Mouse (Mus musculus): ENCODE results near the gene Pprc1. TPM values are rescaled to one million over a fixed set of nuclear protein-coding genes. Genes with fewer than 3 reads are reported as not detected.

Pprc1 gene
- polyA plus RNA-seq (2012; rRNA removed): 44.8 and 45.9 TPM in 2 replicates

GRCm38 (mm10) chr19:46044271-46044992 lies at the start of gene Pprc1:
Gene Pprc1, plus strand, starts transcription at chr19:46044886.

GRCm38 (mm10) chr19:45997785-45998693 lies 46.6 kb upstream of the Pprc1 start, which contains the start of gene Armh3:
Gene Armh3, minus strand, starts transcription at chr19:45998488.

DNA sequence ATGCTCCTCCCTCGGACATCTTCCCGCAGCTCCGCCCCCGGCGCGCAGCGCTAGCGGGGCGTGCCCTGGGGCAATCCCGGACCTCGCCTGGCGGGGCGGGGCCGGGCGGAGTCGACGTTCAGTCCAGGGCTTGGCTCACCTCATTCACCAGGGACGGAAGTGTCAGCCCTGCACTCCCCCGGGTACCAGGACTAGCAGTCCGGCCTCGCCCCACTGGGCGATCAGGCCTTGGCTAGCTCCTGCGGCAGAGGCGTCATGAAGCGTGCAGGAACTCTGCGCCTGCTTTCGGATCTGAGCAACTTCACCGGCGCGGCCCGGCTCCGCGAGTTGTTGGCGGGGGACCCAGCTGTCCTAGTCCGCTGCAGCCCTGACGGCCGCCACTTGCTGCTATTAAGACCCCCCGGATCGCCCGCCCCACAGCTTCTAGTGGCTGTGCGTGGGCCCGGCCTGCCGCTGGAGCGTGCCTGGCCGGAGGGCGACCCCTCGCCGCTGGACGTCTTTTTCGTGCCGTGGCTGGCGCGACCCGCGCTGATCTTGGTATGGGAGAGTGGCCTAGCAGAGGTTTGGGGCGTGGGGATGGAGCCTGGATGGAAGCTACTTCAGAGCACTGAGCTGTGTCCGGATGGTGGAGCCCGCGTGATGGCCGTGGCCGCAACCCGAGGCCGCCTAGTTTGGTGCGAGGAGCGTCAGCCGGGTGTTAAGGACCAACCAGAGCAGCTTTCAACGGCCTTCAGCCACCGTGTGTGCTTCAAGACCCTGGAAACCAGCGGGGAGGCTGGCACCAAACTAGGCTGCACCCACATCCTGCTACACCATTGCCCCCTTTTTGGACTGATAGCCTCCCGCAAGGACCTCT lies 41.1 kb upstream of the Pprc1 start, which contains the start of gene Hps6:
Hps6 (plus strand) TSS at position 138 of the 856 bp plus-strand sequence.

GRCm38 (mm10) chr19:46044993-46045695 lies 458 bp downstream of the Pprc1 start, which contains the start of gene Ldb1:
Gene Ldb1, minus strand, starts transcription at chr19:46045214.

GRCm38 (mm10) chr19:46075616-46076607 lies 31.2 kb downstream of the Pprc1 start, which contains the start of gene Nolc1:
Gene Nolc1, plus strand, starts transcription at chr19:46075863.

Other genes with a start within 250 kb of the Pprc1 start
- gene Kcnip2, start 228.8 kb upstream of the Pprc1 start, polyA plus RNA-seq (2012; rRNA removed): 1.1 and 1.7 TPM in 2 replicates
- 9.4 and 13.5 TPM in 2 replicates for gene Armh3, start 46.4 kb upstream of the Pprc1 start, polyA plus RNA-seq (2012; rRNA removed)
- 2.1 and 2.3 TPM in 2 replicates for gene Hps6, start 41.4 kb upstream of the Pprc1 start, polyA plus RNA-seq (2012; rRNA removed)
- gene Ldb1, start 328 bp downstream of the Pprc1 start, polyA plus RNA-seq (2012; rRNA removed): 360 and 411 TPM in 2 replicates
- gene Nolc1, start 31.0 kb downstream of the Pprc1 start, polyA plus RNA-seq (2012; rRNA removed): 83.1 and 110 TPM in 2 replicates
- 0.02 TPM in 1 of 2 replicates, not detected in the other for gene Elovl3, start 87.0 kb downstream of the Pprc1 start, polyA plus RNA-seq (2012; rRNA removed)
- gene Pitx3, start 103.4 kb downstream of the Pprc1 start, polyA plus RNA-seq (2012; rRNA removed): 0.10 and 3.8 TPM in 2 replicates
- 46.2 and 54.9 TPM in 2 replicates for gene Gbf1, start 107.6 kb downstream of the Pprc1 start, polyA plus RNA-seq (2012; rRNA removed)